Mouse (Mus musculus) MEL (cell line): Measurements from ENCODE around the gene Btbd10. TPM values are rescaled to one million over a fixed set of nuclear protein-coding genes. Genes with fewer than 3 reads are reported as not detected.

Experiments used
- DNase-seq: peaks from one replicate; pipeline ENCODE4 v3.0.0; 2011; ENCODE audit warnings: low read depth, low spot score
- H3K27ac ChIP-seq: 2 replicates; pipeline ENCODE4 v1.5.1; 2012; ENCODE audit warnings: low read depth, mild to moderate bottlenecking, control low read depth, low read length, moderate library complexity; ENCODE audit not compliant: control insufficient read depth
- H3K27me3 ChIP-seq, 2 experiments: fragments of 150-350 bp in 1 of 2; sonication (generic) in 1 of 2; 2 replicates each; pipeline ENCODE4 v1.6.1; 2012; ENCODE audit warnings: low read length in 2 of 2, mild to moderate bottlenecking in 2 of 2, improper control_type of control experiment in 1 of 2, moderate library complexity in 1 of 2; ENCODE audit not compliant: insufficient read depth in 2 of 2, control insufficient read depth in 1 of 2
- H3K36me3 ChIP-seq, 2 experiments: 2 replicates each; pipeline ENCODE4 v1.6.1; 2012 to 2014; ENCODE audit warnings: low read length in 2 of 2, improper control_type of control experiment in 1 of 2, inconsistent platforms in 1 of 2, mild to moderate bottlenecking in 1 of 2; ENCODE audit not compliant: insufficient read depth in 2 of 2, control insufficient read depth in 1 of 2
- H3K4me1 ChIP-seq, 2 experiments: fragments of 150-350 bp in 1 of 2; sonication (generic) in 1 of 2; 2 replicates each; pipeline ENCODE4 v1.6.1; 2012; ENCODE audit warnings: low read length in 2 of 2, improper control_type of control experiment in 1 of 2, mild to moderate bottlenecking in 1 of 2; ENCODE audit not compliant: insufficient read depth in 2 of 2, control insufficient read depth in 1 of 2
- H3K4me3 ChIP-seq, 2 experiments: fragments of 150-350 bp in 1 of 2; sonication (generic) in 1 of 2; 2 replicates each; pipeline ENCODE4 v1.5.1; 2012; ENCODE audit warnings: low read depth in 2 of 2, low read length in 2 of 2, mild to moderate bottlenecking in 2 of 2, moderate library complexity in 2 of 2, control low read depth in 1 of 2, improper control_type of control experiment in 1 of 2; ENCODE audit not compliant: control insufficient read depth in 1 of 2, insufficient read depth in 1 of 2
- H3K79me2 ChIP-seq: 2 replicates; pipeline ENCODE4 v1.6.1; 2012; ENCODE audit warnings: mild to moderate bottlenecking, low read length, moderate library complexity; ENCODE audit not compliant: control insufficient read depth, poor library complexity, insufficient read depth
- H3K9ac ChIP-seq: 2 replicates; pipeline ENCODE4 v1.6.1; 2012; ENCODE audit warnings: low read depth, mild to moderate bottlenecking, control low read depth, low read length, moderate library complexity; ENCODE audit not compliant: control insufficient read depth, poor library complexity, severe bottlenecking
- H3K9me3 ChIP-seq: fragments of 150-350 bp; sonication (generic); replicated peaks from 2 replicates; pipeline ENCODE4 v1.6.1; 2012; ENCODE audit warnings: mild to moderate bottlenecking, low read length, improper control_type of control experiment, moderate library complexity; ENCODE audit not compliant: insufficient read depth
- ELF1 ChIP-seq: IDR thresholded peaks from 2 replicates; pipeline ENCODE4 v1.6.1; 2014; ENCODE audit warnings: low read depth, mild to moderate bottlenecking, inconsistent platforms, low read length, improper control_type of control experiment, moderate library complexity
- EP300 ChIP-seq, 2 experiments: IDR thresholded peaks; 2 replicates each; pipeline ENCODE4 v1.6.1; 2011; ENCODE audit warnings: improper control_type of control experiment in 2 of 2, low read length in 2 of 2, low read depth in 1 of 2, mild to moderate bottlenecking in 1 of 2
- ETS1 ChIP-seq: IDR thresholded peaks from 2 replicates; pipeline ENCODE4 v1.6.1; 2012; ENCODE audit warnings: low read depth, mild to moderate bottlenecking, inconsistent platforms, low read length, improper control_type of control experiment, moderate library complexity
- GATA1 ChIP-seq: IDR thresholded peaks from 2 replicates; pipeline ENCODE4 v1.6.1; 2011; ENCODE audit warnings: low read depth, low read length, improper control_type of control experiment
- JUND ChIP-seq: IDR thresholded peaks from 2 replicates; pipeline ENCODE4 v1.6.1; 2011; ENCODE audit warnings: low read depth, mild to moderate bottlenecking, improper control_type of control experiment, low read length
- MAX ChIP-seq: IDR thresholded peaks from 2 replicates; pipeline ENCODE4 v1.6.1; 2011; ENCODE audit warnings: low read length, improper control_type of control experiment
- MXI1 ChIP-seq: IDR thresholded peaks from 2 replicates; pipeline ENCODE4 v1.6.1; 2011; ENCODE audit warnings: mild to moderate bottlenecking, low read depth, low read length, improper control_type of control experiment
- MYC ChIP-seq: IDR thresholded peaks from 2 replicates; pipeline ENCODE4 v1.6.1; 2011; ENCODE audit warnings: low read depth, mild to moderate bottlenecking, low read length, improper control_type of control experiment, moderate library complexity
- NELFE ChIP-seq: IDR thresholded peaks from 2 replicates; pipeline ENCODE4 v1.6.1; 2011; ENCODE audit warnings: low read depth, low read length, improper control_type of control experiment
- POLR2A ChIP-seq, 2 experiments: IDR thresholded peaks; 2 replicates each; pipeline ENCODE4 v1.6.1; 2011 to 2012; ENCODE audit warnings: low read length in 2 of 2, mild to moderate bottlenecking in 2 of 2, control low read depth in 1 of 2, improper control_type of control experiment in 1 of 2, low read depth in 1 of 2, moderate library complexity in 1 of 2; ENCODE audit not compliant: control insufficient read depth in 1 of 2, insufficient read depth in 1 of 2, poor library complexity in 1 of 2
- POLR2AphosphoS5 ChIP-seq: IDR thresholded peaks from 2 replicates; pipeline ENCODE4 v1.6.1; 2012; ENCODE audit warnings: low read depth, borderline replicate concordance, mild to moderate bottlenecking, inconsistent platforms, low read length, moderate library complexity, mixed read lengths
- RCOR1 ChIP-seq: IDR thresholded peaks from 2 replicates; pipeline ENCODE4 v1.6.1; 2012; ENCODE audit warnings: low read depth, mild to moderate bottlenecking, inconsistent platforms, low read length, improper control_type of control experiment
- SIN3A ChIP-seq: IDR thresholded peaks from 2 replicates; pipeline ENCODE4 v1.6.1; 2012; ENCODE audit warnings: low read length, improper control_type of control experiment, inconsistent platforms
- SMC3 ChIP-seq: IDR thresholded peaks from 2 replicates; pipeline ENCODE4 v1.6.1; 2011; ENCODE audit warnings: low read depth, low read length, improper control_type of control experiment
- TAL1 ChIP-seq: IDR thresholded peaks from 2 replicates; pipeline ENCODE4 v1.6.1; 2012; ENCODE audit warnings: mild to moderate bottlenecking, inconsistent platforms, low read length, moderate library complexity, mixed read lengths
- TCF12 ChIP-seq: IDR thresholded peaks from 2 replicates; pipeline ENCODE4 v1.6.1; 2014; ENCODE audit warnings: low read depth, mild to moderate bottlenecking, inconsistent platforms, low read length, improper control_type of control experiment, moderate library complexity
- UBTF ChIP-seq: IDR thresholded peaks from 2 replicates; pipeline ENCODE4 v1.6.1; 2012; ENCODE audit warnings: low read depth, mild to moderate bottlenecking, inconsistent platforms, low read length, improper control_type of control experiment, moderate library complexity, borderline replicate concordance; ENCODE audit not compliant: insufficient read depth
- ZC3H11A ChIP-seq: IDR thresholded peaks from 2 replicates; pipeline ENCODE4 v1.6.1; 2012; ENCODE audit warnings: low read depth, mild to moderate bottlenecking, inconsistent platforms, low read length, improper control_type of control experiment
- ZMIZ1 ChIP-seq: IDR thresholded peaks from 2 replicates; pipeline ENCODE4 v1.6.1; 2012; ENCODE audit warnings: low read depth, mild to moderate bottlenecking, inconsistent platforms, low read length, improper control_type of control experiment, moderate library complexity
- ZNF384 ChIP-seq: IDR thresholded peaks from 2 replicates; pipeline ENCODE4 v1.6.1; 2012; ENCODE audit warnings: low read depth, mild to moderate bottlenecking, inconsistent platforms, low read length, improper control_type of control experiment
- polyA plus RNA-seq, 2 experiments: library from polyadenylated mRNA; stranded (reverse) in 1 of 2; unstranded in 1 of 2; fragments of >175 nt in 1 of 2; fragments of >200 nt in 1 of 2; gene quantifications; 2 replicates each; pipeline versions ENCODE4 v1.2.1 to v1.2.4; 2012; ENCODE audit warnings: low replicate concordance in 2 of 2, low read depth in 1 of 2; ENCODE audit not compliant: insufficient read length in 2 of 2, insufficient read depth in 1 of 2, missing spikeins in 1 of 2
- total RNA-seq: library from RNA; depleted of rRNA; stranded (reverse); fragments of 300-350 nt; gene quantifications from 2 replicates; pipeline ENCODE4 v1.2.3, GENCODE M21; 2012

The Btbd10 gene
- total and polyA plus RNA-seq, 3 experiments = 9.8 to 15.7 TPM; not detected in 1

GRCm38 (mm10) chr7:113349089-113349488 is 20.1 kb downstream of the Btbd10 start:
- Histone ChIP-seq H3K27me3 (no peaks in the 10 kb centered on the region), H3K27ac (no peak overlapping the region), H3K36me3 (peaks cover 0 to 15% of the 10 kb centered on the region in 2 experiments; a peak in 3 of 4 replicates), H3K9me3 (no peaks in the 10 kb centered on the region), H3K4me3 (no peak overlapping the region), H3K79me2 (no peaks in the 10 kb centered on the region; the same call in 1 of the 2 replicates), H3K9ac (no peak overlapping the region), H3K4me1 (peaks cover 2 to 8% of the 10 kb centered on the region in 2 experiments)
- peak; percentile 69 for DNase-seq
- TF ChIP-seq RCOR1 (peak; percentile 82), ZC3H11A (no peak), EP300 (IDR thresholded peaks at IDR 0.05; ENCODE audit: low read depth in 1 of 2, low read length in 2 of 2) (peak; percentile 87 to 89), TCF12 (peak; percentile 96), MAX (no peak), ETS1 (peak; percentile 64), ZNF384 (peak; percentile 98), NELFE (no peak), POLR2A (IDR thresholded peaks at IDR 0.05; ENCODE audit: control insufficient read depth in 1 of 2, insufficient read depth in 1 of 2, low read depth in 1 of 2, low read length in 2 of 2, poor library complexity in 1 of 2) (no peak), GATA1 (peak; percentile 91), MXI1 (no peak), MYC (0 out of 2 replicates have a peak, but pooled peaks have one; percentile 24), UBTF (no peak), TAL1 (peak; percentile 91), POLR2AphosphoS5 (no peak), SMC3 (no peak), JUND (no peak), SIN3A (0 out of 2 replicates have a peak, but pooled peaks have one; percentile 21), ZMIZ1 (no peak)

GRCm38 (mm10) chr7:113347694-113348093 is 21.5 kb downstream of the Btbd10 start:
- H3K36me3 ChIP-seq = peaks cover 0 to 18% of the 10 kb centered on the region in 2 experiments; a peak in 3 of 4 replicates
- peaks cover 2 to 8% of the 10 kb centered on the region in 2 experiments for H3K4me1 ChIP-seq
- H3K9me3 ChIP-seq = no peaks in the 10 kb centered on the region
- TF ChIP-seq ELF1 = no peak
- no peak for TF ChIP-seq MAX
- no peak for TF ChIP-seq ZMIZ1
- H3K27me3 ChIP-seq = no peaks in the 10 kb centered on the region
- H3K9ac ChIP-seq = no peak overlapping the region
- no peaks in the 10 kb centered on the region; the same call in 1 of the 2 replicates for H3K79me2 ChIP-seq
- H3K27ac ChIP-seq = no peak overlapping the region
- DNase-seq = no peak
- no peak overlapping the region for H3K4me3 ChIP-seq
